Mouse (Mus musculus) gonadal fat pad, adult 2 months (tissue): Measurements from ENCODE around the gene Hmgn2. TPM values are rescaled to one million over a fixed set of nuclear protein-coding genes. Genes with fewer than 3 reads are reported as not detected.
A peak's percentile ranks its signal among the peaks of the same experiment; 100 is the strongest.
"Not testable (repeated sequence)": the region's sequence is repeated elsewhere in the genome, so short reads cannot be mapped to it uniquely, and the experiment has no call there.

ENCODE experiments used
- DNase-seq: peaks from one replicate; pipeline ENCODE4 v3.0.0-alpha.2; 2012; ENCODE audit warnings: low read depth
- polyA plus RNA-seq: library from polyadenylated mRNA; depleted of rRNA; stranded (reverse); fragments of >200 nt; gene quantifications from 2 replicates; pipeline ENCODE4 v1.2.3, GENCODE M21; 2012; rRNA removed

Hmgn2 gene
- 49.6 and 50.2 TPM in 2 replicates for polyA plus RNA-seq

- no peak for DNase-seq
These were observed at the start of gene Hmgn2 for GRCm38 (mm10) chr4:133968150-133968921. TSS of gene Hmgn2 (minus strand) at chr4:133968650.

- DNase-seq, result peak; percentile 36
These were observed 48.9 kb upstream of the Hmgn2 start for GRCm38 (mm10) chr4:134017201-134017865.

- no peak for DNase-seq
These were observed 48.3 kb upstream of the Hmgn2 start for GRCm38 (mm10) chr4:134016767-134017166.

- DNase-seq, result no peak
These were observed 47.8 kb upstream of the Hmgn2 start for GRCm38 (mm10) chr4:134016208-134016607.

GRCm38 (mm10) chr4:134012858-134013528 is 44.5 kb upstream of the Hmgn2 start:
- no peak for DNase-seq

GRCm38 (mm10) chr4:134011450-134012414 is 43.3 kb upstream of the Hmgn2 start:
- no peak for DNase-seq

- DNase-seq, result no peak
These were observed 41.3 kb upstream of the Hmgn2 start for GRCm38 (mm10) chr4:134009709-134010108.

- no peak for DNase-seq
These were observed 38.4 kb upstream of the Hmgn2 start for GRCm38 (mm10) chr4:134006845-134007244.

GRCm38 (mm10) chr4:134005581-134006358 is 37.3 kb upstream of the Hmgn2 start:
- DNase-seq, result no peak

GRCm38 (mm10) chr4:134002903-134003302 is 34.5 kb upstream of the Hmgn2 start:
- no peak for DNase-seq

- peak; percentile 52 for DNase-seq
These were observed 33.8 kb upstream of the Hmgn2 start for GRCm38 (mm10) chr4:134002246-134002645.

- no peak for DNase-seq
These were observed 33.3 kb upstream of the Hmgn2 start for GRCm38 (mm10) chr4:134001710-134002109.

GRCm38 (mm10) chr4:134000466-134001438 is 32.3 kb upstream of the Hmgn2 start, which contains the start of gene Dhdds:
TSS of gene Dhdds (minus strand) at chr4:134000918.
- DNase-seq, result peak; percentile 81

- DNase-seq, result no peak
These were observed 26.2 kb upstream of the Hmgn2 start for GRCm38 (mm10) chr4:133994697-133995096.

GRCm38 (mm10) chr4:133991087-133991660 is 22.7 kb upstream of the Hmgn2 start:
- DNase-seq, result no peak

- DNase-seq, result no peak
These were observed 21.6 kb upstream of the Hmgn2 start for GRCm38 (mm10) chr4:133990035-133990434.

- DNase-seq, result not testable (repeated sequence)
These were observed 19.8 kb upstream of the Hmgn2 start for GRCm38 (mm10) chr4:133988289-133988688.

GRCm38 (mm10) chr4:133982936-133983335 is 14.5 kb upstream of the Hmgn2 start:
- no peak for DNase-seq

GRCm38 (mm10) chr4:133980496-133980895 is 12.0 kb upstream of the Hmgn2 start:
- DNase-seq, result no peak
